Mouse (Mus musculus) heart, postnatal 0 days (tissue): Measurements from ENCODE around the gene Gm45623. TPM values are rescaled to one million over a fixed set of nuclear protein-coding genes. Genes with fewer than 3 reads are reported as not detected.

Experiments
- ATAC-seq: fragments of 200-750 bp; cut with Nextera tagmentation; 2 replicates; pipeline ENCODE4 v1.8.0; 2017; ENCODE audit warnings: low read depth, moderate number of reproducible peaks, moderate library complexity; ENCODE audit not compliant: insufficient read depth
- DNase-seq: peaks from one replicate; pipeline ENCODE4 v3.0.0-alpha.2; 2016; ENCODE audit warnings: low spot score
- H3K27ac ChIP-seq: fragments of 300-500 bp; sonication (generic); 2 replicates; pipeline ENCODE4 v1.5.1; 2014; ENCODE audit warnings: low read depth, mild to moderate bottlenecking
- H3K27me3 ChIP-seq: fragments of 300-500 bp; sonication (generic); 2 replicates; pipeline ENCODE4 v1.6.1; 2014; ENCODE audit warnings: low read length, mixed read lengths; ENCODE audit not compliant: control insufficient read depth, insufficient read depth
- H3K36me3 ChIP-seq: fragments of 300-500 bp; sonication (generic); replicated peaks from 2 replicates; pipeline ENCODE4 v1.6.1; 2014; ENCODE audit warnings: low read length, mixed read lengths; ENCODE audit not compliant: control insufficient read depth, insufficient read depth
- H3K4me1 ChIP-seq: fragments of 300-500 bp; sonication (generic); 2 replicates; pipeline ENCODE4 v1.6.1; 2014; ENCODE audit warnings: antibody characterized with exemption; ENCODE audit not compliant: control insufficient read depth, insufficient read depth
- H3K4me2 ChIP-seq: fragments of 300-500 bp; sonication (generic); 2 replicates; pipeline ENCODE4 v1.6.1; 2014; ENCODE audit warnings: low read depth, mild to moderate bottlenecking, low read length, moderate library complexity
- H3K4me3 ChIP-seq: fragments of 300-500 bp; sonication (generic); 2 replicates; pipeline ENCODE4 v1.5.1; 2014; ENCODE audit warnings: low read depth, low read length
- H3K9ac ChIP-seq: fragments of 300-500 bp; sonication (generic); replicated peaks from 2 replicates; pipeline ENCODE4 v1.6.1; 2014; ENCODE audit warnings: low read depth, low read length, mixed read lengths
- H3K9me3 ChIP-seq: fragments of 300-500 bp; sonication (generic); replicated peaks from 2 replicates; pipeline ENCODE4 v1.6.1; 2016; ENCODE audit warnings: low read length; ENCODE audit not compliant: control insufficient read depth
- CTCF ChIP-seq: IDR thresholded peaks from 2 replicates; pipeline ENCODE4 v1.5.1; 2016; ENCODE audit warnings: antibody characterized with exemption, control low read depth, low read depth
- EP300 ChIP-seq: IDR thresholded peaks from 2 replicates; pipeline ENCODE4 v1.6.1; 2016; ENCODE audit warnings: antibody characterized with exemption, low read depth
- WGBS: fragments of 180-500 bp; shearing (Covaris S2); extraction: QIAGEN DNeasy Blood & Tissue Kit; methylation state at CpG from one replicate; pipeline ENCODE4 v1.1.7; 2014; 5-methylcytosine and 5-hydroxymethylcytosine counted together
- polyA plus RNA-seq: library from polyadenylated mRNA; unstranded; fragments of >200 nt; fragmentation: Nextera tagmentation; extraction: Ambion mirVana; gene quantifications from 2 replicates; pipeline ENCODE4 v1.2.1, GENCODE M21; 2015
- total RNA-seq: library from RNA; depleted of rRNA; stranded (reverse); fragments of >200 nt; gene quantifications from 2 replicates; pipeline ENCODE4 v1.2.3, GENCODE M21; 2014; ENCODE audit warnings: low replicate concordance; rRNA removed

Gene Gm45623
- total RNA-seq (not detected in 2 replicates), polyA plus RNA-seq (not detected in 2 replicates)

GRCm38 (mm10) chr13:56753192-56753951 lies at the start of gene Gm45623:
TSS of gene Gm45623 (minus strand) at chr13:56753827.
- ATAC-seq (peak; percentile 27; the same call in 1 of the 2 replicates), DNase-seq (no peak)
- Histone ChIP-seq H3K27me3 (peaks cover 50% of the 10 kb centered on the region), H3K9me3 (no peaks in the 10 kb centered on the region), H3K27ac (no peak within 1 kb of the TSS), H3K9ac (no peak within 1 kb of the TSS), H3K4me1 (no peaks in the 10 kb centered on the region; the same call in 1 of the 2 replicates), H3K4me3 (peak within 1 kb of the TSS; percentile 43), H3K4me2 (peak within 1 kb of the TSS; percentile 65), H3K36me3 (no peaks in the 10 kb centered on the region)
- no peak for TF ChIP-seq CTCF
- no peak for TF ChIP-seq EP300
- 2% methylated on average over 70 of the region's 71 CpGs for WGBS

DNA sequence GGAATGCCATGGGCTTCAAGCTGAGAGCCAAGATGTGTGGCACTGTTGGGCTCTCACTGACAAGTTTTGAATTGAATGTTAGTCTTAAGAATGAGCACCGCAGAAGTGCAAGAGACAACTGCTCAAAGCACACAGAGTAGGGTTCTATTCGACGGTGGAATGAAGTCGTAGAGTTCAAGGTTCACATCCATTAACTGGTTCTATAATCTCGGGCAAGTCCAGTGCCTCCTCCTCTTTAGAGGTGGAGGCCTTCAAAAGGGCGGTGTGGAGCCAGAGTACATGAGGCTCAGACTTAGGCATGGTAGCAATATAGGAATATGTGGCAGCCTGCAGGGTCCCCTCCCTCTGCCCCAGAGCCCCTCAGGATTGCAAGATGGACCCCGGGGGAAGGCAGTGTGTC lies 43.8 kb upstream of the Gm45623 start:
- H3K9me3 ChIP-seq, result no peaks in the 10 kb centered on the region
- WGBS, result 74% methylated on average over 7 of the region's 7 CpGs
- ATAC-seq, result no peak

GRCm38 (mm10) chr13:56795501-56795900 lies 41.9 kb upstream of the Gm45623 start:
- DNase-seq (no peak), ATAC-seq (no peak)
- H3K9me3 ChIP-seq, result no peaks in the 10 kb centered on the region
- no peaks in the 10 kb centered on the region for H3K27me3 ChIP-seq
- no peak overlapping the region for H3K9ac ChIP-seq
- 76% methylated on average over 7 of the region's 7 CpGs for WGBS
- H3K36me3 ChIP-seq, result no peaks in the 10 kb centered on the region
- H3K4me1 ChIP-seq, result no peaks in the 10 kb centered on the region
- H3K4me3 ChIP-seq, result no peak overlapping the region
- H3K4me2 ChIP-seq, result no peak overlapping the region
- no peak overlapping the region for H3K27ac ChIP-seq
- TF ChIP-seq CTCF (no peak), EP300 (no peak)

More for the DNA sequence above, 43.8 kb upstream of the Gm45623 start:
- TF ChIP-seq CTCF (no peak), EP300 (no peak)
- DNase-seq, result no peak
- Histone ChIP-seq H3K9ac (no peak overlapping the region), H3K4me1 (no peaks in the 10 kb centered on the region), H3K27me3 (no peaks in the 10 kb centered on the region), H3K36me3 (no peaks in the 10 kb centered on the region), H3K4me2 (no peak overlapping the region), H3K4me3 (no peak overlapping the region), H3K27ac (no peak overlapping the region)

GRCm38 (mm10) chr13:56794441-56794840 lies 40.8 kb upstream of the Gm45623 start:
- no peak for TF ChIP-seq CTCF
- TF ChIP-seq EP300, result no peak
- H3K9ac ChIP-seq, result no peak overlapping the region
- no peak for ATAC-seq
- WGBS, result 71% methylated on average over 7 of the region's 7 CpGs
- H3K27me3 ChIP-seq, result no peaks in the 10 kb centered on the region
- H3K4me1 ChIP-seq, result no peaks in the 10 kb centered on the region
- H3K9me3 ChIP-seq, result no peaks in the 10 kb centered on the region
- no peak for DNase-seq
- H3K4me2 ChIP-seq, result no peak overlapping the region
- H3K36me3 ChIP-seq, result no peaks in the 10 kb centered on the region
- H3K4me3 ChIP-seq, result no peak overlapping the region
- no peak overlapping the region for H3K27ac ChIP-seq

- Histone ChIP-seq H3K9me3 (no peaks in the 10 kb centered on the region), H3K9ac (no peak overlapping the region), H3K4me3 (no peak overlapping the region), H3K4me1 (no peaks in the 10 kb centered on the region), H3K36me3 (no peaks in the 10 kb centered on the region), H3K27ac (no peak overlapping the region), H3K4me2 (no peak overlapping the region), H3K27me3 (no peaks in the 10 kb centered on the region)
- 76% methylated on average over 3 of the region's 3 CpGs for WGBS
- DNase-seq (no peak), ATAC-seq (no peak)
- TF ChIP-seq CTCF (no peak), EP300 (no peak)
Observed at GRCm38 (mm10) chr13:56792844-56793243, 39.2 kb upstream of the Gm45623 start.

- no peak overlapping the region for H3K4me2 ChIP-seq
- TF ChIP-seq EP300 (no peak), CTCF (no peak)
- no peak overlapping the region for H3K27ac ChIP-seq
- ATAC-seq (no peak), DNase-seq (no peak)
- no peak overlapping the region for H3K9ac ChIP-seq
- no peak overlapping the region for H3K4me3 ChIP-seq
- H3K36me3 ChIP-seq, result no peaks in the 10 kb centered on the region
- H3K27me3 ChIP-seq, result no peaks in the 10 kb centered on the region
- H3K4me1 ChIP-seq, result no peaks in the 10 kb centered on the region
- H3K9me3 ChIP-seq, result no peaks in the 10 kb centered on the region
- WGBS, result 98% methylated on average over 3 of the region's 3 CpGs
Observed at GRCm38 (mm10) chr13:56790683-56791082, 37.1 kb upstream of the Gm45623 start.
